Mouse (Mus musculus) urinary bladder, postnatal 25 days (tissue): ENCODE results near the gene Cdpf1.
"Not testable (repeated sequence)": the region's sequence is repeated elsewhere in the genome, so short reads cannot be mapped to it uniquely, and the experiment has no call there.

Source experiments
- DNase-seq: peaks from one replicate; pipeline ENCODE4 v3.0.0; 2022; ENCODE audit warnings: low spot score

Gene Cdpf1

DNA sequence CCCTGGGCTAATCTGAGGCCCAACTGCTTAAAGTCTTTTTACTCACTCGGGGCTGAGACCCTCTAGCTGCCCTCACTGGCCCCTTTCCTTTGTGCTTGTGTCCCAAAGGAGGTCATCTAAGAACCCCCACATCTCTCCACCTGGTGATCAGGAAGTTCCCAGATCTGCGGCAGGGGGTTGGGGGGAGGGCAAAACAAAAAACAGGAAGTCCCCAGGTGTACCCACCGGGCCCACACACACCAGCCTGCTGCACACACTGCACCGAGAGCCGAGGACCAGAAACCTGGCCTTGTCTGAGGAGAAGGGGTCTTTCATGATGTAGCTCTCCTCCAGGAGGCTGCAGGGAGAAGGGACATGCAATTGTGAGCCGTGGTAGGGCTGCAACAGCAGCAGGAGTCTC is 3.5 kb downstream of the Cdpf1 start:
- no peak for DNase-seq

DNA sequence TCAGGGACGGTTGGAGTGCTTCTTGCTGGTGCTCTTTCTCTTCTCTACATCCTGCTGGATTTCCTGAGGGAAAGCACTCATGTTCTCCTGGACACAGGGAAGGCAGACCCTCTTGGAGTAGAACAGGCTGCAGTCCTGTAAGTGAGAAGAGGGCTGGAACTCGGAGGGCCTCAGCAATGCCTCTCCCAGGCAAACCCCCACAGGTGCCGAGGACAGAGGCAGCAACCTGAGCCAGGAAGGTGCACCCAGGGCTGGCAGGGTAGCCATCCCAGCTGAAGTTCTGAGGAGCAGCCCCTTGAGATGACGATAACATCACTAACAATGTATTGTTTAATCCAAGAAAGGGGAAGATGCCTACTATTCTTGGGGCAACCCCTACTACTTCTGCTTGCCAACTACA is 4.1 kb downstream of the Cdpf1 start:
- DNase-seq, result no peak

DNA sequence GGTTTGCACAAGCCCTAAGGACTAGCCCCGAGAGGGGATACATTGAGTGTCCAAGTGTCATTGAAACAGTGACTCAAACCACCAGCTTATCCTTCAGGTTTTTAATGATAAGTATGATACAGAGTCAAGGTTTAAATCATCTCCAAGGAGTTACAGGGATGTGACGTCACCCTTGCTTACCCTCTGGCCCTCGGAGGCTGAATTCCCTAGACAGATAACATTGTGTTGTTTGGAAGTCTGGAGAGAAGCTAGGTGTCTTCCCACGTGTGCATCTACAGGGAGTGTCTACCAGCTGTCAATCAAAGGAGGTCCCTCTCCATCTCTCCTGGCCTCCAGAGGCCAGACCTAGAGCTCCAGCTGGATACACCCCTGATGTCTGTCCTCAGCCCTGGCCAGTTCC is 4.6 kb downstream of the Cdpf1 start:
- DNase-seq, result no peak

DNA sequence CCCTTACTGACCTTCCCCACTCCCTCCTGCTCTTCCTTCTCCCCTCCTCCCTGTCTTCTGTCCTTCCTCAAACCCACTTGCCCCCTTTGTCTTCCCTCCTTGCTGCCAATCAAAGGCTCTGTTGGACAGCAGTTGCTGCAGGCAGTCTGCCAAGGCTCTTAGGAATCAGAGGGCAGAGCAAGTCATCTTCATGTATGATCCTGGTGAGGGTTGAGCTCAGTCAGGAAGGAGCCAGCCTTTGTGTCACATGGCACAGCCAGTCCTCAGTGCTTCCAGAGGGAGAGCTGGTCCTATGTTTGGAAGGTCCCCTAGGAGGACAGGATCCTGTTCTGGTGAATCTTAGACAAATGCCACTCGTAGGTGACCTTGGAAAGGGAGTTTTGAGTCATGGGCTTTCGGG is 8.6 kb downstream of the Cdpf1 start:
- DNase-seq, result no peak

DNA sequence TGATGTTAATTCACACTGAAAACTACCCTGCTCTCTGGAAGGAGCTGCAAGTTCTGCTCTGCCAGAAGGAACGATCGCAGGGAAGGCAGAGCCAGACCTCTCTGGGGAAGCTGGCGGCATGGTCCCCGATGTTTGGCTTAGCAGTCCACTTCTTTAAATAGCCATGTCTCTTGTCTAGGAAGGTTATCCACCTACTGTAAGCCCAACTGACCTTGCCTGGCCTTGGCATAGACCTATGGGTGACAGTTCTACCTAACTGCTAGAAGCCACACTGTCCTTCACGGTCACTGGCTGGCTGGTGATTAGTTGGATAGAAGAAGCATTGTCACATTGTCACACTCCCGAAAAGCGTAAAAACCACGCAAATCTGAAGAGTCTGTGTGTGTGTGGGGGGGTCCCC is 12.8 kb downstream of the Cdpf1 start:
- no peak for DNase-seq

DNA sequence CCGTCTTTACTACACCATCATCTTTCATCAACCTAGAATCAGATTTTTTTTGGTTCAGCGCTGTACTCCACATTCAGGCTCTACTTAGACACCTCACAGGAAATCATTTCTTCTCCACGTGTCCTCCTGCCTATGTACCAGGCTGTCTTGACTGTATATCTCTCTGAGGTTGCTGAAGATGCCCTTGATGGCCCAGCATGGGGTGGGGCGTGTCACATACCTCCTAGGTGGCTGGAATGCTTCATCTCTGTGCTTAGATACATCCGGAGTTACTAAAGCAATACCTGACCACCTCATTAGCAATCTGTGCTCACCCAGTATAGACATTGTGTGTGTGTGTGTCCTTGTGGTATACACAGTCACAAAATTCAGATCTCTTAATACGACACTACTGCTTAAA is 16.0 kb downstream of the Cdpf1 start:
- DNase-seq, result no peak

DNA sequence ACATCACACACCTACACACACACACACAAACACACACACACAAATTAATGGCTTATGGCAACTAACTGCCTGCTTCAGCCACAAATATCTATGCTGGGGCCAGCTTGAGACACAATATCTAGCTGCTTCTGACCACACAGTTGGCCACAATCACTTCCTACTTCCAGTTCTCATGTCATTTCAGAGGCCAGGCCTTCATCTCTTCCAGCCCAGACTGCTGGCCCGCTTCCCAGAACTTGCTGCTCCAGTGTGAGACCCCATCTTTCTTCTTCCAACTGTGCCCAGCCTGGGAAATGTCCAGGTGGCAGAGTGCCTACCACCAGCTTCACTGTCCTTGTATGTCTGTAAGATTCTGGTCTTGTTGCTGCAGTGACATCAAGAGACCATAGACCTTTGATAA is 18.7 kb downstream of the Cdpf1 start:
- no peak for DNase-seq

DNA sequence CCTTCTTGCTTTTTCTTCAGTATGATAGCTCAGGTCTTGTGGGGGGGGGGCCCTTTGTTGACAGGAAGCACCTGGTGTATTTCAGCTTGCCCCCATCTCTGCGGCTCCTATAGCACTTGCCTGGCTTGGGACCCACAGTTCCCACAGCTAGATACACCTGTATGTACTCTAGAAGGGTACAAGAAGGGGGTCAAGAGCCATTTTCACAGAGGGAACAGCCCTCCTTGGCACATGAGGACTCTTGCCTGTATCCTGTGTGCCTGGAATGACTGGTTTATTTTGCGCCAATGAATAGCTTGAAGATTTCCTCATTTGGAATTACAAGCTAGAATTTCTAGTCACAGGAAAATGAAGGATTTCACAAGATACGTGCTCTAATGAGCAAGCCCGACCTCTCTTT is 20.0 kb downstream of the Cdpf1 start:
- DNase-seq, result no peak

DNA sequence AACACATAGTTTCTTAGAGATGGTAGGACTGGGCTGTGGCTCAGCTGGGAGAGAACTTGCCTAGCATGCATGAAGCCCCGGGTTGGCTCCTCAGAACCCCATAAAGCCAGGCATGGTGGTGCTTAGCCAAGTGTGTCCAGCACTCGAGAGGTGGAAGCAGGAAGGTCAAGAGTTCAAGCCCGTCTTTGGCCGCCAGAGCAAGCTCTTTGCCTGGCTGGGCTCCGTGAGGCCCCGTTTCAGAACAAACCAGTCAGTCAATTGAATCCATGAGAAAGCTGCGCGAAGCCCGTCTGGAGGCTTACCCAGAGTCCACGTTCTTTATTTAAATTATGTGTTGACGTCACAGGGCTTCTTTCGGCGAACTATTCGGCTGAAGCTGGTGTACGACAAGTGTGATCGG is 22.9 kb downstream of the Cdpf1 start:
- DNase-seq, result no peak

DNA sequence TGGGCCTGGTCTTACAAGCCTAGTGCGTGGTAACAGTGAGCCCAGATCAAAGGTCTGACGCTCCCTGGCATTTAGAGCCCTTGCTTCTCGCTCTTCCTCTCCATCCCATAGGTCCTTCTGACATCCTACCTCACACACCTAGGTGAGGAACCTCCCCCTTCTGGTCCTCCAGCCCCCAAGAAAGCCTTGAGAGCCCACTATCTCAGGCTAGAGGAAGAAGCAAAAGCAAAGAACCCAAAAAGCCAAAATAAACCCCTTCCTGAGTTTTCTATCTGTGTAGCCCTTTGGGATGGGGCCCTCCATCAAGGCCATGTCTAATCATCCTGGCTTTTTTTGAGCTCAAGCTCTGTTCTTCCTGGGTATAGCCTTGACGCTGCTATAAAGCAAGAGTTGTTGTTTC is 23.4 kb downstream of the Cdpf1 start:
- DNase-seq, result no peak

DNA sequence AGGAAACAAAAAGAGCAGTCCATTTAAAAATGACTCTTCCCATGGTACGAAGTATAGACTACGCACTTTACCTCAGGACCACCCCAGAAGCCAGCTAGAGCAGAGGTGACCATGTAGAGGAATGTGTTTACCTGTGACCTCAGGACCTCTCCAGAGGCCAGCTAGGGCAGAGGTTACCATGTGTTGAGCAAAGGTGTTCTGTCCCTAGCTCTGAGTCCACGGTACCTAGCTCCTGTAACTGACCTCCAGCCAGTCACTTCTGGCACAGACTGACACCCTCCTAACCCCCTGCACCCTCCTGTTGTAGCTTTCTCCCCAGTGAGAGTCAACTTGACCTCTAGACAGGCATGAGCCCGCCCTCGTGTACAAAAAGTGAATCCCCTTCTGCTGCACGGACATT is 24.0 kb downstream of the Cdpf1 start:
- DNase-seq, result no peak

DNA sequence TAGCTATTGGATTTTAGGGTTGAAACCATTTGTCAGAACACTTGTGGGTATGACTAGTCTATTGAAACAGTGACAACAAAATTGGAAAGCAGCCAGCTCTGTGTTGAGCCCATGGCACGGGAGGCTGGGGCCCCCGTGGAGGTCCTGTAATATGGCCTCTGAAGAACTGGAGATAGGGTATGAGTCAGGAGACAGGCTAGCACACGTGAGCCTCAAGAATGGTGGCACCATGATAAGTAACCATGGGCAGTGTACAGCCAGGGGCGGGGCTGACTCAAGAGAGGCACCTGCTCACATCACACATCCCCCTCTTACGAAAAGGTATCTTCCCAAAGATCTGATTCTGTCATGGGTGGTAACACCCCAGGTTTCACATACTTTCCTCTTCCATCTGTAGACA is 24.8 kb downstream of the Cdpf1 start:
- no peak for DNase-seq

DNA sequence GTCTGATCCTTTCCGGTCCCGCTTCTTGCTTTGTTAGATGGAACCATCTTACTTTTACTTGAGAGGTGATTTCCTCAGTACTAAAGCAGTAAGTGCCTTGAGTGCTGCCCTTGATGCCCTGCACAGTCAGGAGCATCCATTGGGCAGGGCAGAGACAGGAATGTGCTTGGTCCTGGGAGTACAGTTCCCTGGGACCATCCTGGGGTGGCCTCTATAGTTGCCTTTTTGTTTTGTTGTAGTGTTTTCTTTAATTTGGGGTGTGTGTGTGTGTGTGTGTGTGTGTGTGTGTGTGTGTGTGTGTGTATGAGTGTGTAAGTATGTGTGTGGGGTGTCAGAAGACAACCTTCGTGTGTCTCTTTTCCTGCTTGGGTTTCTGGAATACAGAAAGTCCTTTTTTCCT is 27.2 kb downstream of the Cdpf1 start:
- no peak for DNase-seq

DNA sequence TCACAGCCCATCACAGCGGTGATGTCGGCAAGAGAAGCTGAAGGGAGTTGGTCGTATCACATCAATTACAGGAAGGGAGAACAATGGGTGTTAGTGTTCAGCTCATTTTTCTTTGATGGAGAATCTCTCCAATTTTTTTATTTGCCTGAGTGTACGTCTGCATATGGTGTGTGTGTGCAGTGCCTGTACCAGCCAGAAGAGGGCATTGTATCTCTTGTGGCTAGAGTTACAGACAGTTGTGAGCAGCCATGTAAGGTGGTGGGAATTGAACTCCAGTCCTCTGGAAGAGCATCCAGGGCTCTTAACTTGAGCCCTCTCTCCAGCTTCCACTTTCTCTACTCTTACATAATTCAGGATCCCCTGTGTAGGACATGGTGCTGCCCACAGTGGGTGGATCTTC is 28.4 kb downstream of the Cdpf1 start:
- no peak for DNase-seq

DNA sequence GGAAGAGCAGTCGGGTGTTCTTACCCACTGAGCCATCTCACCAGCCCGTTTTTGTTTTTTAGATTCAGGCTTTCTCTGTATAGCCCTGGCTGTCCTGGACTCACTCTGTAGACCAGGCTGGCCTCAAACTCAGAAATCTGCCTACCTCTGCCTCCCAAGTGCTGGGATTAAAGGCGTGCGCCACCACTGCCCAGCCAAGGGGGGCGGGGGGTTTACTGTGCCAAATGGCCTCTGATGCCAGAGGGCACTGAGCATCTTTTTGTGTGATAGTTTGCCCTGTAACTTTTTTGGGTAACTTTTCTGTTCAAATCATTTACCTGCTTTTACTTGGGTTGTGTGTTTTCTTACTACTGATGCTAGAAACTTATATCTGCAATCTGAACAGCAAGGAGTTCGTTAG is 32.6 kb downstream of the Cdpf1 start:
- DNase-seq, result not testable (repeated sequence)

DNA sequence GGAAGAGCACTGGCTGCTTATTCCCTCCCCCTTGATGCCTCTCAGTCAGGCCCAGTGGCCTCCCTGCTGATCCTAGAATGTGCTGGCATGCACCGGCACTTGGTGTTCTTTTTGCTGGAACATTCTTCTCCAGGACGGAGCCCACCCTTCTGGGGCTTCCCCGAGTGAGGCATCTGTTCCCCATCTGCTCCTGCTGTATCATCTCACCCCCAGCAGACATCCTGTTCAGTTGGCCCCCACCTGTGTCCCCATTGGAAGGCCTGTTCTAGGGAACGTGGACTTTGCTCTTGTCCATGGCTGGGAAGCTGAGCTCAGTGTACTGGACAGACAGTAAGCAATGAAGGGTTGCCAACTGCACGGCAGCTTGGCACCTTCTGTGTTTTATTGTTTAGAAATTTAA is 34.7 kb downstream of the Cdpf1 start:
- DNase-seq, result no peak

DNA sequence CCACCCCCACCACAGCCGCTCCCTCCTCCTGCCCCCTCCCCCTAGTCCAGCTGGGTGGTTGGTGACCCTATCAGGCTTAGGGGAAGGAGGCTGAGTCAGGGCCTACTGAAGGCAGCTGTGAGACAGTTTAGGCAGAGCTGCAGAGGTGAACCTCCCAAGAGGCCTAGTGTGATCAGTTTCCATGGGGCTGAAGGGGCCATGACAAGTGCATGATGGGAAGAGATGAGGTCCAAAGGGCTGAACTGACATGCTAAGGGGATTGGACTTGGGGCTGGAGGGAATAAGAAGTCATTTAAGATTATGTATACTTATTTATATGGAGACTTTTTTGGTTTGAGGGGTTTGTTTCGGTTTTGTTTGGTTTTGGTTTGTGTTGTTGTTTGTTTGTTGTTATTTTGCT is 35.3 kb downstream of the Cdpf1 start:
- DNase-seq, result no peak

DNA sequence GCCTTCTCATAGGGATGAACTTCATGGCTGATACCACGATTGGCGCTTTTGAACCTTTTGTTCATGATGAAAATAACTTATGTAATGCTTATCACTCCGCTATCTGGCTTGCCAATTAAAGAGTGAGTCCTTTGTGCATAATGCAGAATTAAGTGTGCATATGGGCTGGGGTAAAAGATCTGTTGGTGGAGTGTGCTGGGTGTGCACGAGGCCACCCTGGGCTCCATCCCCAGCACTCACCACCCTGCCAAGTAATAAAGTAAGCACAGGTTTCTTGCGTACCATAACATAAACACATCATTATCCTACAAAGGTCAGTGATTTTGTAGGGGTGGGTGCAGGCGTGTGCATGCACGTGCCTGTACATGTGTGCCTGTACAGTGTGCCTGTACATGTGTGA is 36.5 kb downstream of the Cdpf1 start:
- no peak for DNase-seq

DNA sequence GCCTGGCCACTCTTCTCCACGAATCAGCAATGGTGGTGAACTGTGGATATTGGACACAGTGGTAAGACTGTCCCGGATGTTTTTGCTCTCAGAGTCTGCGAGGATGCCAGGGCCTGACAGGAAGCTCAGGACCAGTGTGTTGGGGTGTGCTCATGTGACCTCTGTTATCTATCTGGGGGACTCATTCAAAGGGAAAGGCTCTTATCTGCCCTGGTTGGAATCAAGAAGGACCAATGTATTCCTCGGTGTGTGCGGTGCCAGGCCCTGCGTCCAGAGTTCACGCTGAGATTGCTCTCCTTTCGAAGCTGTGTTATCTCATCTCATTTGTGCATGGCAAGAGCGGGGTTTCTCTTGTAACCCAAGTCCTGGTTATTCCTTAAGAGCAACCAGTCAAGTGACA is 37.1 kb downstream of the Cdpf1 start:
- DNase-seq, result no peak

DNA sequence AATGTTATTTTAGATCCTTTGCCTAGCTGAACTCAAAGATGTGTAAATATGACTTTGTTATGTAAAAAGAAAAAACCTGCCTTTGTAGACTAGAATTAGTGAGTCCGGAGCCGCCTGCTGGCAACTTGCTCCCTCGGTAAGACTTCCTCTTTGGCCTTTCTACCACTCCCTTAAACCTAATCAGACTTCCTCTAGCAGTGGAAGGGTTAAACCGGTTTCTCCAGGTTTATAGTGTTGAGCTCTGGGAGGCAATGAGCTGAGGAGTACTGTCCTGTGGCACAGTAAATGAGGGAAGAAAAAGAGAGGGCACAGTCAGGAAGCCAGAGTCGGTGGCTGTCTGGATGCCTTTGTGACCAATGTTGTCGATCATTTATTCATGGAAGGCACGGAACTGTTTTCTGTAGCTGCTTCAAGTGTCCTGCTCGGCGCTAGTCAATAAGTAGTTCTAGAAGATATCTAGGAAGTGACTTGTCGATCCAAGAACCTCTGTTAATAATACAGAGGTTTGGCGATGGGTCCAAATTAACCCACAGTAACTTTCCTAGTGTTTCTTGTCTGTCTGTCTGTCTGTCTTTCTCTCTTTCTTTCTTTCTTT is 39.3 kb downstream of the Cdpf1 start:
- DNase-seq, result no peak

DNA sequence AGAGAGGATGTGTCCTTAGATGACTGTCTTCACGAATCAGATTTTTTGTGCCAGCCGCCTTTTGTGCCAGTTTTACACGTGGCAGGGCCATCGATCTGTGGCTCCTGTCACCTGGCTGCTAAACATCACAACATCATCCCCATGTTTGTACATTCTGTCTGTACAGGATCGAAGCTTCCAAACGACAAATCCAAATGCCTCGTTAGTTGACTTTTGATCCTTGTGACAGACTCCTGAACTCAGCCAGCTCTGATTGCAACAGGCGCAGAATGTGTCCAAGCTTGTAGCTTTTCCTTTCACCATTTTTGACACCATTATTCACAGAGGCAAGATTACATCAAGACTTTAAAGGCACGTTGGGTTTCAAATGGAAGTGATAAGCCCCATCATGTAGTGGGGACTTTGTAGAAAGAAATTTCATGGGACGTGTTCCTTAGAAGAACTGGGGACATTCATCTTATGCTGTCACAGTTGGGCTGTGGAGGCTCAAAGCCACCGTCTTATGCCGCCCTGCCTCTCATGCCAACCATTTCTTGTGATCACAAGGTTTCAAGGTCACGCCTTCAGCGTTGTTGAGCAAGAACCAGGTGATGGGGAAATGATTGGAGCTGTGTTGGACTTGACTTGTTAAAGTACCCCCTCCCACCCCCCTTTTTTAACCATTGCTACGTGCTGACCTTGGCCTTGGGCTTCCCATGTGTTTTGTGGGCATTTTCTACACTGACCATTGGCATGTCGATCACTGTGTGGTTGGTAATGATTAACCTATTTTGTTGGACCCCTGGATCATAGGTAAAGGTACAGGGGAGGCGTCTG is 40.0 kb downstream of the Cdpf1 start:
- no peak for DNase-seq

DNA sequence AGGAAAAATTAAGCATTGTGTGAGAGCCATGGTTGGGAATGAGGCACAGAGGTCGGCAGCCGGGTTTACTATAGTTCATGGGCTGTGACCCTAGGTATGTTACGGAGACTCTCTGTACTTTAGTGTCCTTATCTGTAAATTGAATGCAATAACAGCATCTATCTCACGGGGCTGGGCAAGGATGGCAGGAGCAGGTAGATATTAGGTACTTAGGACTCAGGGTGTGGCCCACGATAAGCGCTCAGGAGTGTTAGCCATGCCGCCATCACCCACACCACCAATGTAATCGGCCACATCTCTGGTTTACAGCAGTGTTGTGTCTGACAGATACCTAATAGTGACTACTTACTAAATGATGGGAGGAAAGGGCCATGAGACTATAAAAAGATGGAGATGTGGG is 42.5 kb downstream of the Cdpf1 start:
- no peak for DNase-seq

DNA sequence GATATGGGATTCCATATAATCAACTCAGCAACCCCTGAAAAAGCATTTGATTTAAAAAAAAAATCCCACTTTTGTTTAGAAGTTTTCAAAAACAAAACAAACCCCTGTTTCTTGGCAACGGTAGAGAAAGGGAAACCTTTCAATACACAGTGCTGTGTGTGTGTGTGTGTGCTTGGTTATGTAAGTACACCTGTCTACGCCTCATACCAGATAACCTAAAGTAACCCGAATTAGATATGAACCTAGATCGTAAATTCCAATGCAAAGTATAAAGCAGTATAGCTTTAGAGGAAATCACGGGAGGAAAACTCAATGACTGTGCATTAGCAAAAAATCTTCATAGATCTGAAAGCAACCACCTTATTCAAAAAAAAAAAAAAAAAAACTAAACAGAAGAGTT is 44.8 kb downstream of the Cdpf1 start:
- no peak for DNase-seq

DNA sequence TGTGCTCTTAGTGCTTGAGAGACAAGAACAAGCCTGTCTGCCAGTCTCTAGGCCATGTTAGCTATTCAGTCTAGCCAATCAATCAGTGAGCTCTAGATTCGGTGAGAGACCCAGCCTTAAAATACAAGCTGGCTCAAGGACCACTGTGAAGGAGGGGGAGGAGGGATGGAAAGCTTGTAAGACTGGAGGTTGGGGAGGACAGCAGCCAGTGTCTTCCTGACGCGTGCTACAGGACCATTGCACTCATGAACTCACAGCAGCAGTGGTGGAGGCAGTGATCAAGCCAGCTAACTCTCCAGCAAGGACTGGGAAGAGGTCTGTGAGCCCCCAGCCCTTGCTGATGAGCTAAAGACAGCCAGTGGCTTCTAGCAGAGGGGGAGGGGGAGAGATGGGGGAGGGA is 46.5 kb downstream of the Cdpf1 start:
- no peak for DNase-seq
